Mouse (Mus musculus): ENCODE results near the gene Pfkm. TPM values are rescaled to one million over a fixed set of nuclear protein-coding genes. Genes with fewer than 3 reads are reported as not detected.

The Pfkm gene
- polyA plus RNA-seq, 1 experiment from 2014 or later = 65.0 TPM

GRCm38 (mm10) chr15:98108297-98109152 lies 16.1 kb downstream of the Pfkm start:
- Histone ChIP-seq H3K27me3 (replicated peaks; ENCODE audit: control insufficient read depth, insufficient read depth, low read length) (no peaks in the 10 kb centered on the region), H3K9ac (ENCODE audit: low read length) (peak overlapping the region; percentile 84), H3K27ac (ENCODE audit: low read depth, low read length) (peak overlapping the region; percentile 77), H3K9me3 (replicated peaks; ENCODE audit: control insufficient read depth, low read length) (no peaks in the 10 kb centered on the region), H3K4me3 (ENCODE audit: low read depth, low read length) (peak overlapping the region; percentile 61), H3K36me3 (ENCODE audit: control insufficient read depth, insufficient read depth, low read length) (peaks cover 10% of the 10 kb centered on the region), H3K4me1 (ENCODE audit: control insufficient read depth, insufficient read depth, low read length) (peaks cover 13% of the 10 kb centered on the region; the same call in 1 of the 2 replicates), H3K4me2 (ENCODE audit: low read length) (peak overlapping the region; percentile 75)
- DNase-seq (ENCODE audit: low spot score) (peak; percentile 91), ATAC-seq (peak; percentile 97)
- 3% methylated on average over 35 of the region's 37 CpGs for WGBS

GRCm38 (mm10) chr15:98111791-98112190 lies 19.4 kb downstream of the Pfkm start:
- Histone ChIP-seq H3K27ac (ENCODE audit: low read depth, low read length) (no peak overlapping the region), H3K9me3 (replicated peaks; ENCODE audit: control insufficient read depth, low read length) (no peaks in the 10 kb centered on the region), H3K4me3 (ENCODE audit: low read depth, low read length) (no peak overlapping the region), H3K4me1 (ENCODE audit: control insufficient read depth, insufficient read depth, low read length) (peaks cover 13% of the 10 kb centered on the region; the same call in 1 of the 2 replicates), H3K9ac (ENCODE audit: low read length) (no peak overlapping the region), H3K4me2 (ENCODE audit: low read length) (no peak overlapping the region), H3K36me3 (ENCODE audit: control insufficient read depth, insufficient read depth, low read length) (peaks cover 31% of the 10 kb centered on the region), H3K27me3 (replicated peaks; ENCODE audit: control insufficient read depth, insufficient read depth, low read length) (no peaks in the 10 kb centered on the region)
- ATAC-seq (no peak), DNase-seq (ENCODE audit: low spot score) (no peak)
- WGBS = 81% methylated on average over 5 of the region's 5 CpGs

- peaks cover 52% of the 10 kb centered on the region for H3K36me3 ChIP-seq (ENCODE audit: control insufficient read depth, insufficient read depth, low read length)
- no peak overlapping the region for H3K4me3 ChIP-seq (ENCODE audit: low read depth, low read length)
- no peak overlapping the region for H3K4me2 ChIP-seq (ENCODE audit: low read length)
- DNase-seq (ENCODE audit: low spot score) (no peak), ATAC-seq (no peak)
- H3K9me3 ChIP-seq (replicated peaks; ENCODE audit: control insufficient read depth, low read length) = no peaks in the 10 kb centered on the region
- no peak overlapping the region for H3K27ac ChIP-seq (ENCODE audit: low read depth, low read length)
- H3K4me1 ChIP-seq (ENCODE audit: control insufficient read depth, insufficient read depth, low read length) = peaks cover 3% of the 10 kb centered on the region; the same call in 1 of the 2 replicates
- WGBS = 84% methylated on average over 10 of the region's 10 CpGs
- no peaks in the 10 kb centered on the region for H3K27me3 ChIP-seq (replicated peaks; ENCODE audit: control insufficient read depth, insufficient read depth, low read length)
- H3K9ac ChIP-seq (ENCODE audit: low read length) = no peak overlapping the region
These were observed 21.9 kb downstream of the Pfkm start for GRCm38 (mm10) chr15:98114098-98114851.

GRCm38 (mm10) chr15:98114852-98115778 lies 22.7 kb downstream of the Pfkm start:
- no peak for ATAC-seq
- Histone ChIP-seq H3K9me3 (replicated peaks; ENCODE audit: control insufficient read depth, low read length) (no peaks in the 10 kb centered on the region), H3K27me3 (replicated peaks; ENCODE audit: control insufficient read depth, insufficient read depth, low read length) (no peaks in the 10 kb centered on the region), H3K9ac (ENCODE audit: low read length) (no peak overlapping the region), H3K4me2 (ENCODE audit: low read length) (no peak overlapping the region), H3K36me3 (ENCODE audit: control insufficient read depth, insufficient read depth, low read length) (peaks cover 60% of the 10 kb centered on the region), H3K4me1 (ENCODE audit: control insufficient read depth, insufficient read depth, low read length) (no peaks in the 10 kb centered on the region), H3K27ac (ENCODE audit: low read depth, low read length) (no peak overlapping the region), H3K4me3 (ENCODE audit: low read depth, low read length) (no peak overlapping the region)
- WGBS = 92% methylated on average over 10 of the region's 10 CpGs
- DNase-seq (ENCODE audit: low spot score) = no peak

- Histone ChIP-seq H3K27ac (ENCODE audit: low read depth, low read length) (no peak overlapping the region), H3K4me3 (ENCODE audit: low read depth, low read length) (no peak overlapping the region), H3K36me3 (ENCODE audit: control insufficient read depth, insufficient read depth, low read length) (peaks cover 65% of the 10 kb centered on the region), H3K4me2 (ENCODE audit: low read length) (no peak overlapping the region), H3K9me3 (replicated peaks; ENCODE audit: control insufficient read depth, low read length) (no peaks in the 10 kb centered on the region), H3K9ac (ENCODE audit: low read length) (no peak overlapping the region), H3K27me3 (replicated peaks; ENCODE audit: control insufficient read depth, insufficient read depth, low read length) (no peaks in the 10 kb centered on the region), H3K4me1 (ENCODE audit: control insufficient read depth, insufficient read depth, low read length) (no peaks in the 10 kb centered on the region)
- WGBS = 88% methylated on average over 9 of the region's 9 CpGs
- ATAC-seq (no peak), DNase-seq (ENCODE audit: low spot score) (no peak)
These were observed 23.4 kb downstream of the Pfkm start for GRCm38 (mm10) chr15:98115779-98116163.

- no peak overlapping the region for H3K4me2 ChIP-seq (ENCODE audit: low read length)
- no peaks in the 10 kb centered on the region for H3K4me1 ChIP-seq (ENCODE audit: control insufficient read depth, insufficient read depth, low read length)
- H3K36me3 ChIP-seq (ENCODE audit: control insufficient read depth, insufficient read depth, low read length) = peaks cover 70% of the 10 kb centered on the region
- ATAC-seq (no peak), DNase-seq (ENCODE audit: low spot score) (no peak)
- no peaks in the 10 kb centered on the region for H3K9me3 ChIP-seq (replicated peaks; ENCODE audit: control insufficient read depth, low read length)
- WGBS = 91% methylated on average over 5 of the region's 5 CpGs
- no peak overlapping the region for H3K9ac ChIP-seq (ENCODE audit: low read length)
- H3K4me3 ChIP-seq (ENCODE audit: low read depth, low read length) = no peak overlapping the region
- no peak overlapping the region for H3K27ac ChIP-seq (ENCODE audit: low read depth, low read length)
- no peaks in the 10 kb centered on the region for H3K27me3 ChIP-seq (replicated peaks; ENCODE audit: control insufficient read depth, insufficient read depth, low read length)
These were observed 23.9 kb downstream of the Pfkm start for GRCm38 (mm10) chr15:98116287-98116686.

- H3K4me3 ChIP-seq (ENCODE audit: low read depth, low read length) = no peak overlapping the region
These were observed 27.0 kb downstream of the Pfkm start for GRCm38 (mm10) chr15:98119363-98119762.

GRCm38 (mm10) chr15:98120831-98121230 lies 28.4 kb downstream of the Pfkm start:
- Histone ChIP-seq H3K27ac (ENCODE audit: low read depth, low read length) (no peak overlapping the region), H3K9ac (ENCODE audit: low read length) (no peak overlapping the region), H3K4me3 (ENCODE audit: low read depth, low read length) (no peak overlapping the region), H3K4me2 (ENCODE audit: low read length) (no peak overlapping the region), H3K36me3 (ENCODE audit: control insufficient read depth, insufficient read depth, low read length) (peaks cover 91% of the 10 kb centered on the region), H3K27me3 (replicated peaks; ENCODE audit: control insufficient read depth, insufficient read depth, low read length) (no peaks in the 10 kb centered on the region), H3K4me1 (ENCODE audit: control insufficient read depth, insufficient read depth, low read length) (no peaks in the 10 kb centered on the region), H3K9me3 (replicated peaks; ENCODE audit: control insufficient read depth, low read length) (no peaks in the 10 kb centered on the region)
- 94% methylated on average over 20 of the region's 20 CpGs for WGBS
- ATAC-seq (no peak), DNase-seq (ENCODE audit: low spot score) (no peak)

More at GRCm38 (mm10) chr15:98119363-98119762, 27.0 kb downstream of the Pfkm start:
- Histone ChIP-seq H3K27ac (ENCODE audit: low read depth, low read length) (no peak overlapping the region), H3K36me3 (ENCODE audit: control insufficient read depth, insufficient read depth, low read length) (peaks cover 88% of the 10 kb centered on the region), H3K9ac (ENCODE audit: low read length) (no peak overlapping the region), H3K4me1 (ENCODE audit: control insufficient read depth, insufficient read depth, low read length) (no peaks in the 10 kb centered on the region), H3K4me2 (ENCODE audit: low read length) (no peak overlapping the region), H3K9me3 (replicated peaks; ENCODE audit: control insufficient read depth, low read length) (no peaks in the 10 kb centered on the region), H3K27me3 (replicated peaks; ENCODE audit: control insufficient read depth, insufficient read depth, low read length) (no peaks in the 10 kb centered on the region)
- WGBS = 93% methylated on average over 12 of the region's 12 CpGs
- no peak for ATAC-seq
- DNase-seq (ENCODE audit: low spot score) = no peak
